Mouse (Mus musculus): ENCODE measurements around the gene Bace1.

- TF ChIP-seq CTCF (IDR thresholded peaks at IDR 0.05; ENCODE audit: borderline replicate concordance, insufficient read depth, low read length) (no peak), POLR2A (IDR thresholded peaks at IDR 0.05; ENCODE audit: low read depth, low read length) (no peak)
Measured at GRCm38 (mm10) chr9:45905196-45905595, 66.8 kb downstream of the Bace1 start.
